Mouse (Mus musculus): ENCODE results near the gene Vamp4.
"Not testable (repeated sequence)": the region's sequence is repeated elsewhere in the genome, so short reads cannot be mapped to it uniquely, and the experiment has no call there.

Gene Vamp4

DNA sequence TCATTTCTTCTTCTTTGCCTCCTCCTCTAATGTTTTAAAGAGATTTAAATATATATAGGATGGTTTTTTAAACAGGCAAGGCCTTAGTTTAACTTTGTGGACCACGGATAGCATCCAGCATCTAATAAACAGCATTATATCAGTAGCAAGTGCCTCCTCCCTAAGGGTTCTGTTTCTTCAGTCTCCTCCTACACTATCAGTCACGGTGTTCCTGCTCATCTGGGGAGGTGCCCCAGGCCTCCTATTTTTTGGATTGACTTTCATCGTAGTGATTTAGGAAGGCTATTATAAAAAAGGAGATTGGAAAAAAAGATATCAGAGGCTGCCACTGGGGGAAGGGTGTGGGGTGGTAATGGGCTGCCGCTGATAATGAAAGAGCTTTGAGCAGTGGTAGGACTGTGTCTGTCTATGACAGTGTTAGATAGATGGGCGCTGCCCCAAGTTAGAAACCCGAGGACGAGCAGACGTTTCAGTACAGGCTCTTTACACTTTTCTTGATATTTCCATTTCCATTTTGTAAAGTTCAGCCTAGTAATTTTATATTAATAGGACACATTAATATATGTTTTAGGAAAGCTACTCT, 20.2 kb downstream of the Vamp4 start:
- no peak for DNase-seq

DNA sequence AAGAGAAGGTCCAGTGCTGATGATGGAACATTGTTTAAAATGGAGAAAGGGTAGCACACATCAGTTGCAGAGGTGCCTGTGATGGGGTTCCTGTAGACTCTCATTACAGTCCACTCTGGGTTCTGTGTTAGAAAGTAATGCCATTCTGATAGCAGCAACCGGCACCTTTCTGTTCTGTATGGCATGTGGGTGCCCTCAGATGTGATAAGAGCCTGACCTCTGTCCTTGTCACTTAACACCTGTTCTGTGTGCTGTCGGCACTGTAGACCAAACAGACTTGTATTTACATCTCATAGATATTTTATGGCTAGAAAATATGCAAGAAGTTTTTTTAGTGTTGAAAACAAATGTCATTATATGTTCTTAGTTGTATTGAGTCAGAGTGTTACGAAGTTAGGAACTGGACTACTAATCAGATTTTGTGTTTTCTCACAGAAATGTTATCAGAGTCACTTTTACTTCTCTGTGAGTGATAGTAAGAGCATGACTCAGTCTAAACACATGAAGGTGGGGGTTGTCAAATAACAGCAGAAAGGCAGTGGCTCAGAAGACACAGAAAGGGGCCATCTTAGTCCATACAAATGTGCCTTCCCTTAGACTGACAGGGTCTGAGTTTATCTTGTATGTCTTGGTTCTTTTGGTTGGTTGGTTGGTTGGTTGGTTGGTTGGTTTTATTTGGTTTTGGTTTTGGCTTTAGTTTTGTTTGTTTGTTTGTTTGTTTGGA, 27.2 kb downstream of the Vamp4 start:
- no peak for DNase-seq

- DNase-seq, result no peak
These were observed 29.3 kb downstream of the Vamp4 start for GRCm38 (mm10) chr1:162599617-162600016.

DNA sequence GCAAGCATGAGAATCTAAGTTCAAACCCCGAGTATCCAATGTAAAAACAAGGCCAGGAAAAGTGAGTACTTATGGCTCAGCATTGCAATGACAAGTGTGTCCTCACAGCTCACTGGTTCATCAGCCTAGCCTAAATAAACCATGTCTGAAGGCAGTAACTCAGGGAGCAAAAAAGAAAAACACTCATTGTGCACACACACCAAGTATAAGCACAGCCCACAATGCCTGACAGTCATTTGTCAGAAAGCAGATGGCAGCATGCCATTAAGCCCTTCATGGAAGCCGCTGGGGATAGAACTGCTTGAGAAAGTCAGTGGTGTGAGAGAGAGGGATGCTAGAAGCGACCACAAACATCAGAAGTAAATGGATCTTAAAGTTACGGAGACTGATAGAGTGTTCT, 31.0 kb downstream of the Vamp4 start:
- DNase-seq, result no peak

- DNase-seq, result no peak
These were observed 37.8 kb downstream of the Vamp4 start for GRCm38 (mm10) chr1:162608127-162608526.

DNA sequence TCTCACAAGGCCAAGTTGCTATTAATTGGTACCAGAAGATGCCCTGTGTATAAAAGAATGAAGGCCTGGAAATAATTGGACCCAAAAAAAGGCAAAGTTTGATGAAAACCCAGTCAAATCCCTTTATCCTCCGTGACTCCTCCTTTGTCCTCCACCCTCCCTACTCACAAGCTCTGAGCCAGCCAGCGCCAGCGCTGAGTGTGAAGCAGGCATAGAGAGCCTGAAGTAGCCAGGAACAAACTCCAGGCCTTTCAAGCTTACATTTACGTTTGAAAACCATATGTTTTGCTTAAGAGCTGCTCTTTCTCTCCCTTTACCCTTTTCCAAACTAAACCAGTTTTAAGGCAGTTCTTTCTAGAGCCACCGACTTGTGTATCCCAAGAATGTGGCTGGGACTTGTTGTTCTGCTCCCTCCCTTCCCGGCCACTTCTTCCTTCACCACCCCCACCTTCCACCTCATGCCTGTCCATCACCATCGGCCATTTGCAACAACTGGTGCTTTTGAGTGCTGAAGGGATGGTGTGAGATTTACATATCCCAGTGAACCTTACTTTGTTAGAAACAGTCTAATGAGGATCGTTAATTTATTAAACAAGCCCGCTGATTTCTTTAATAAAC, 39.4 kb downstream of the Vamp4 start:
- no peak for DNase-seq

- DNase-seq, result no peak
These were observed 40.9 kb downstream of the Vamp4 start for GRCm38 (mm10) chr1:162611191-162611590.

GRCm38 (mm10) chr1:162615511-162615910, 45.2 kb downstream of the Vamp4 start:
- peak; percentile 18 for DNase-seq

- DNase-seq, result peak; percentile 16
These were observed 50.2 kb downstream of the Vamp4 start for GRCm38 (mm10) chr1:162620487-162620886.

GRCm38 (mm10) chr1:162623895-162624294, 53.6 kb downstream of the Vamp4 start:
- no peak for DNase-seq

DNA sequence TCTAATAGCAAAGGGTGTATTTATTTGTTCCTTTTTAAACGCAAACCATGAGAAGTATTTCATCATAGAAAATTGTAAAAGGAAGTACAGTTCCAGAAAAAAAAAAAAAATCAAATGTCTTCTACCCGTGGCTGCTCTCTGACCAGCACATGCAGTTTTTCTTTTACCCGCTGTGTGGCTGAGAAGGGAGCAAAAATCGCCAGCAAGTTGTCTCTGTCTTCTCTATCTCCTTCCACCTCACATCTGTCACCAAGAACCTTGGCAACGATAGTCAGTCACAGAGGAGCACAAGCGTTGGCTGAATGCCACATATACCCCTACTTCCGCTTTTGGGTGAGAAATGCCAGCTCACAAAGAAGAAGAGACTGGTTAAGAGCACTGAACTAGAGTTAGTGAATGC, 54.9 kb downstream of the Vamp4 start:
- DNase-seq, result peak; percentile 42

DNA sequence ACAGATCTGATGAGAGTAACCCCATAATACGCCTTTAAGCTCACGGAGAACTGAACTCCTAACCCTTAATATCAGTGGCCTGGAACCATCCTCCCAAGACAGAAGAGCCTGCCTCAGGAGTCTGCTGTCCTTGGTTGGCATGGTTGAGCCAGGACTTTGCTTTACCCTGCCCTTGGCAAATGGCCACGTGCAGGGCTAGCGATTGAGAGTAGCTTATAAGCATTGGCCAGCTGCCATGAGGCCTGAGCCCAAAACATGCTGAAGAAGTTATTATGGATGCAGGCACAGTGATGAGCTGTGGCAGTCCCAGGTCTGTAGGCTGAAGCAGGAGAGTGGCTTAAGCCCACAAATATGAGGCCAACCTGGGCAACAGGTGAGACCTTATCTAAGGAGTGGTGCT, 57.5 kb downstream of the Vamp4 start:
- not testable (repeated sequence) for DNase-seq

DNA sequence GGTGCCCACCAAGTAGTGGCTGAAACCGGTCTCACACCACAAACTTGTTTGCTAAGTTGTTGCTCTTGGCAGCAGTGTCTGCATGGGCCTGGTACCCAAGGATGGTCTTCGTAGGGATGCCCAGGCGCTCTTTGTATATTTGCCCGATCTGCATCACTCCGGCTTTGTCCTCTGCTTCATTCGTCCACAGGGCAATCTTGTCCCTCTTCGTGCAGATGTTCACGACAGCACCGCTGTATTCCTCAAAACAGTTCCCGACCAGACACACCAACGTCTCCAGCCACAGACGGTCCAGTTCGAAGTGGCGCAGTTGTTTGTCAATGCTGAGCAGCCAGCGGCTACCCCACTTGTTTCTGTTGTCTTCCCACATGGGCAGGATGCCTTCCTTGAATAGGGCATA, 58.0 kb downstream of the Vamp4 start:
- not testable (repeated sequence) for DNase-seq

GRCm38 (mm10) chr1:162635291-162635931, 65.1 kb downstream of the Vamp4 start:
- not testable (repeated sequence) for DNase-seq

GRCm38 (mm10) chr1:162636516-162636915, 66.2 kb downstream of the Vamp4 start:
- DNase-seq, result no peak

DNA sequence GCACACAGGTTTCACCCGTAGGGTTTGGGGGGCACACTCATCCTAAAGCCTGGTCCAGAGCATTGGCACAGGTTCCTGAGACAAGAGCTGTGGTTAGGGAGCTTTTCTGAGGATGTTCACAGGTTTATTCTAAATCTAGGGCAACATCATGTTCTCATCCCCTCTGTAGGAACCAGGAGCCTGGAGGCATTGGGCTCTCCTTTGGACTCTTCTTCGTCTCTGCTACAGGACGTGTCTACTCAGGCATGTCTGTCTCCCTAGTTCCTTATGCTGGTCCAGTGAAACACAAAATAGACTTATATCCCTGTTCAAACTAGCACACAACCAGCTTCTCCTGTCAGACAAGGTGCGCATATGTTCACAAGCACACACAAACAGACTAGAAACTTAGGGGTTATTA, 68.2 kb downstream of the Vamp4 start:
- no peak for DNase-seq

- DNase-seq, result no peak
These were observed 68.9 kb downstream of the Vamp4 start, which contains the start of gene Myoc for GRCm38 (mm10) chr1:162639051-162639750. Myoc (plus strand) TSS chr1:162639155.

GRCm38 (mm10) chr1:162639861-162640260, 69.5 kb downstream of the Vamp4 start:
- no peak for DNase-seq

DNA sequence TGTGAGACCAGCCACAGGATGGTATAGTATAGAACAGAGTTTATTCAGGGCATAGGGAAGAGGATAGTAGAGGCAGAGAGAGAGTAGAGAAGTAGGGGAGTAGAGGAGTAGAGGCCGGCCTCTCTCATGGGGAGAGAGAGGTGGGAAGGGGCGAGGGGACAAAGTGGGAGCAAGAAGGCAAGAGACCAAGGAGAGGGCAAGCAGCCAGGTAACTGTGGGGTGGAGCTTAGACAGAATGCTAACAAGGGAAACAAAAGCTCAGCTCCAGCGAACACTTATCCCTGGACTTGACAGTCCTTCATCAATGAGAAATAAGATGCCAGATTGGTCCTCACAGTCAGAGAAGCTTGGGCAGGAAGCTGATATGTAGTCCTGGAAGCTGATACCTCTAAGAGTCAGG, 72.3 kb downstream of the Vamp4 start:
- DNase-seq, result no peak

- no peak for DNase-seq
These were observed 73.4 kb downstream of the Vamp4 start for GRCm38 (mm10) chr1:162643752-162644151.

- DNase-seq, result peak; percentile 45
These were observed 75.9 kb downstream of the Vamp4 start for GRCm38 (mm10) chr1:162646083-162646686.

- no peak for DNase-seq
These were observed 78.1 kb downstream of the Vamp4 start for GRCm38 (mm10) chr1:162648416-162648815.

All from thymus, postnatal 14 days (tissue).